Mouse (Mus musculus) hematopoietic stem cell, adult 5-6 weeks (primary cell): ENCODE measurements around the gene Hyou1. TPM values are rescaled to one million over a fixed set of nuclear protein-coding genes. Genes with fewer than 3 reads are reported as not detected.
A peak's percentile ranks its signal among the peaks of the same experiment; 100 is the strongest.
"Not testable (repeated sequence)": the region's sequence is repeated elsewhere in the genome, so short reads cannot be mapped to it uniquely, and the experiment has no call there.

Experiments used
- ATAC-seq, 2 experiments: fragments of 125-278 bp in 1 of 2; replicated peaks in 1 of 2; 2 replicates each; pipeline ENCODE4 v1.8.0; 2016 to 2017; ENCODE audit warnings: inconsistent platforms in 2 of 2, mild to moderate bottlenecking in 2 of 2, moderate number of reproducible peaks in 2 of 2, low read depth in 1 of 2, moderate TSS enrichment in 1 of 2; ENCODE audit not compliant: low FRiP score in 2 of 2, poor library complexity in 2 of 2, severe bottlenecking in 2 of 2, insufficient read depth in 1 of 2, low TSS enrichment in 1 of 2
- total RNA-seq: library from RNA; stranded (forward); fragments of 172-1452, 232-1000 nt; gene quantifications from 2 replicates; pipeline ENCODE4 v1.2.3, GENCODE M21; 2017

Hyou1 gene
- total RNA-seq, 1 experiment from 2014 or later: 56.5 TPM

DNA sequence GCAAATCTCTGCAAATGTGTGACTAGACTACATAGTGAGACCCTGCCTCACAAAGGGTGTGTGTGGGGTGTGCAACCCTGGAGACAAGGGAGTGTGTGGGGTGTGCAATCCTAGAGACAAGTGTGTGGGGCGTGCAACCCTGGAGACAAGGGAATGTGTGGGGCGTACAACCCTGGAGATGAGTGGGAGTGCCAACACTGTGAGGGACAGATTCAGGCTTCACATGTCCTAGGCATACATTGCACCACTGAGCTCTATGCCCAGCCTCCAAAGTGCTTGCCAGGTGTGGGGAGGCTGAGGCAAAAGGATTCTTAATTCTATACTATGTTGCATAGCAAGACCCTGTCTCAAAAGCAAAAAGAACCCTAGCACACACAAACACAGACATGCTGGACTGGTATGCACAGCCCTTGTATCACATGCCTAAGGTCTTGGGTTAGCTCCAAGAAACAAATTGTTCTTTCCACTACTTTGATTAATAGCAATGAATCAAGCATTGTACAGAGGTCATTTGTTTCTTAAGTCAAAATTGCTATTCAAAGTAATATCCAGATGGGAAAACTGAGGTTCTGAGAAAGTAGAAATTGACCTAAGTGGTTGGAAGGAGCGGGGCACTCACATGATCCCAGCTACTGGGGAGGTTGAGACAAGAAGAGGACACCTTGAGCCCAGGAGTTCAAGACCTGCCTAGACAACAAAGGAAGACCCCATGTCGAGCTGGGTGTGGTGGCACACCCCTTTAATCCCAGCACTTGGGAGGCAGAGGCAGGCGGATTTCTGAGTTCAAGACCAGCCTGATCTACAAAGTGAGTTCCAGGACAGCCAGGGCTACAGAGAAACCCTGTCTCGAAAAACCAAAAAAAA is 33.5 kb upstream of the Hyou1 start:
- ATAC-seq: no peak

DNA sequence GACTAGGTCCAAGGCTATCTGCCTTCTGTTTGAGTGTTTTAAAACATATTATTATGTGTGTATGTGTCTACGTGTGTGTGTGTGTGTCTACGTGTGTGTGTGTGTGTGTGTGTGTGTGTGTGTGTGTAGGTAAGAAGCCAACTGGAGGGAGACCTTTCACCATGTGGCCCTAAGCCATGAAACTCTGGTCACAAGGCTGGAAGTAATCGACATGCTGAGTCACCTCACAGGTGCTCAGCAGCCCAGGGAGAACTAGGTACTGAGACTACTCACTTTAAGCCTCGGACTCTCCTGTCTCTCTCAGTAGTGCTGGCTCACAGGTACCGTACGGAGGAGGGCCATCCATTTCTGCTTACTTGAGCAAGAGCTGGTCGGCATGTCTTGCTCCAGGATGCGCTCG is 32.1 kb upstream of the Hyou1 start:
- ATAC-seq: no peak

DNA sequence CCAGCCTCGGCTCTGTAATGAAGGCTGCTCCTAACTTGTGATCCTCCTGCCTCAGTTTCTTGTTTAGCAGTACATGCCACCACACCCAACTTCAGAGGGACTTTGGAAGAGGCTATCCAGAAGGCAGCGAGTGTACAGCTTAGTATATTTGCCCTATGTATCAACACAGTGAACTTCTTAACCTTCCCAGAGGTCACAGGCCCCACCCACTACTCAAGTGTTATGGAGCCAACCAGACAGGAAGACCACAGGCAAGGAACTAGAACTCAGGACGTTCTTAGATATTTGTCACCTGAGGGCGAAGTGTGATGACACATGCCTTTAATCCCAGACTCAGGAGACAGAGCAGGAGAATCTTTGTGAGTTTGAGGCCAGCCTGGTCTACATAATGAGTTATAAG is 31.7 kb upstream of the Hyou1 start:
- no peak for ATAC-seq

DNA sequence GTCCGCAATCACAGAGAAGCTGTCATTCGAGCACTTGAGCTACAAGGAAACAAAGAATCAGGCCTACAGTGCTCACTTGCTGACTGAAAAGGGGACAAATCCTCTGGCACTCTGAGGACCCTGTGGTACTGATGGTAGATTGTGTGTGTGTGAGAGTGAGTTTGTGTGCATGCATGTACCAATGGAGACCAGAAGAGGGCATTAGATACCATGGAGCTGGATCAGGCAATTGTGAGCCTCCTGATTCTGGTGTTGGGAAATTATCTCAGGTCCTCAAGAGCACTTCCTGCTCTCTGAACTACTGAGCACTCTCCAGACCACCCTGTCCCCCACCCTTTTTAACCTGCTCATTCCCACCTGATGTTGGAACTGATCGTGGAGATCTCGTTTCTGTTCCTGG is 30.7 kb upstream of the Hyou1 start:
- ATAC-seq: no peak

DNA sequence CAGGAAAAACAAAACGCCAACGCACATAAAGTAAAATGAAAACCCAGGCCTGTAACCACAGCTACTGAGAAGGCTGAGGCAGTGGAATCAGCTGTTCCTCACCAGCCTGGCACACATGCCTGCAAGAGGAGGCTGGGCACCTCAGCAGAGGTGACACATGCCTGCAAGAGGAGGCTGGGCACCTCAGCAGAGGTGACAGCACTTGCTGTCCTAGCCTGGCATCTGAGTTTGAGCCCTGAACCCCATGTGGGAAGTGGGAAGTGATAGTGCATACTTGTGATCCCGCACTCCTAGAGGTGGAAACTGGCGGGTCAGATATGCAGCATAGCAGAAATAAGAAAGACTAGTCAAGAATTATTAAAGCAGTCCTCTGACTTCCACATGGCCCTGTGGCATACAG is 27.9 kb upstream of the Hyou1 start:
- no peak for ATAC-seq

DNA sequence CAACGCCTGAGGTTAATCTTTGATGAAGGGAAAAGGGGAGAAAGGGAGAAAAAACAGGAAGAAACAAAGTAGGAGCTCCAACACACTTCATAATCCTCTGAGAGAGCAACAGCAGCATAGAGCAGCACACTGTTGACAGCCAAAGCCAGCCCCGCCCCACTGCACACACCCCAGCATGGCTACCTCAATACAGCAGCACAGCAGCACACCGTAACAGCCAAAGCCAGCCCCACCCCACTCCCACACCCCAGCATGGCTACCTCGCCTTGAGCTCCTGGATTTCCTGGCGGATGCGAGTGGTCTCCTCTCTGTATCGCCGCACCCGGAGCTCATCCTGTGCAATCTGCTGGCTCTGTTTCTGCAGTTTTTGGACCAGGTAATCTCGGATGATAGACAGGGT is 27.0 kb upstream of the Hyou1 start:
- no peak for ATAC-seq

DNA sequence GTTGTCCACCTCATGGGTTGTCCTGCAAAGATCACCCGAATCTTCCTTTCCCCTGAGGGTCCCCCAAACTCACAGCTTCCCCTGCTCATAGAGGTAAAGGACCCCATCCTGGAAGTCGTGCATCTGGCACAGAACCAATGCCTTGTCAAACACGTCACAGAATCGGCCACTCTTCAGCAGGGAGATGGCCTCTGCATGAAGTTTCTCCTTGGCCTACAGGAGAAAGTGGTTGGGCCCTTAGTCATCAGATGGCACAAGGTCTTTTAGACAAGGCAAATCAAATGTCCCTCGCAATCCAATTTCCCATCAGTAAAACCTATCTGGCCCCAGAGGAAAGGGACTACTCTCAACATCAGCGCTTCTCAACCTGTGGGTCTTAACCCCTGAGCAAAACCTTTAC is 26.1 kb upstream of the Hyou1 start:
- no peak for ATAC-seq

DNA sequence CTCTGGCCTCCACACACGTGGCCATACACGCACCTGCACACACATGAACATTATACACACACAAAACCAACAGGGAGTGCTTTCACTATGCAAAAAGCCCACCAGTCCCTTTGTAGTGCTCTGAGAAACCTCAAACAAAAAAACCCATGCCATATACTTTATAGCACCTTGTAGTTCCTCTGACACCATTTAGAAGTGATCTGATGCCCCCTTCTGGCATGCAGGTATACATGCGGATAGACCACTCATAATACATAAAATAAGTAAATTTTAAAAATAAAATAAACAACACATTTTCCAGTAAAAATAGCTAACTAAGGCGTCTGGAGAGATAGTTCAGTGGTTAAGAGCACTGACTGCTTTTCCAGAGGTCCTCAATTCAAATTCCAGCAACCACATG is 22.1 kb upstream of the Hyou1 start:
- peak; percentile 29 to 42; a peak in 2 of 4 replicates for ATAC-seq

DNA sequence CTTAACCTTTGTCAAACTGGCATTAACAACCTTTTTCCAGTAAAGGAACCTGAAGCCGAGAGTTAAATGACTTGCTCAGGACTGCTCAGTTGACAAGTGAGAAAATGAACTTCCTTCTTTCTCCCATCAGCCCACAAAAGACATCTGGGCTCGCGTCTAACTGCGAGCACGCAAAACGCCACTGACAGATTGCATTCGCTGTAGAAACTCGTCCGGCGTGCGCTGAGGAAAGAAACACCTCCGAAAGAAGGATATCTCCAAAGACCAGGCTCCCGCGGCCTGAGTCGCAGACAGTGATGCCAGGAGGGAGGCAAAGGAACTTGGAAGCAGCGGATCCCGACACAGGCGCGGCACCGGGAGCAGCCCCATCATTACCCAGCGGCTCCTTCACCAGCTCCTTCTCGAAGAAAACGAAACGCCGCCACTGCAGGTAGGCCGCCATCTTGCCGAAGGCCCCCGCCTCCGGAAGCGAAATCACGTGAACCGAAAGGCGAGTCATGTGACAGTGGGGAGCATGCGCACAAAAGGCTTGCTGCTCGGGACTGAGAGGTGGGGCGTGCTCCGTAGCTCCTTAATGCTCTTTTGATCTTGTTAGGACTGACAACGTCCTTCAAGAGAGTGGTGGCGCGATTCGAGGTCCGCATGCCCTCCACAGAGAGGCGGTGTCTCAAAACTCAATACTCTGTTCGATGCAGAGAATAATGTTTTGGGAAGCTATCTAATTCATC is 17.9 kb upstream of the Hyou1 start, which contains the start of gene Vps11:
Gene Vps11 (minus strand): TSS at position 481 of the 728 bp plus-strand sequence.
- ATAC-seq: peak; percentile 88 to 98

DNA sequence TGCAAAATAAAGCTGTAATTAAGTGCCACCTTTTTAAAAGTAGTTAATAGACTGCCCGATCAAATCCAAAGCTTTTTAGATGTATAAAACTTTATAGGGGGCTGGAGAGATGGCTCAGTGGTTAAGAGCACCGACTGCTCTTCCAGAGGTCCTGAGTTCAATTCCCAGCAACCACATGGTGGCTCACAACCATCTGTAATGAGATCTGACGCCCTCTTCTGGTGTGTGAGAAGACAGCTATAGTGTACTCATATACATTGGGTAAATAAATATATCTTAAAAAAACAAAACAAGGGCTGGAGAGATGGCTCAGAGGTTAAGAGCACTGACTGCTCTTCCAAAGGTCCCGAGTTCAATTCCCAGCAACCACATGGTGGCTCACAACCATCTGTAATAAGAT is 17.4 kb upstream of the Hyou1 start:
- ATAC-seq: not testable (repeated sequence)

DNA sequence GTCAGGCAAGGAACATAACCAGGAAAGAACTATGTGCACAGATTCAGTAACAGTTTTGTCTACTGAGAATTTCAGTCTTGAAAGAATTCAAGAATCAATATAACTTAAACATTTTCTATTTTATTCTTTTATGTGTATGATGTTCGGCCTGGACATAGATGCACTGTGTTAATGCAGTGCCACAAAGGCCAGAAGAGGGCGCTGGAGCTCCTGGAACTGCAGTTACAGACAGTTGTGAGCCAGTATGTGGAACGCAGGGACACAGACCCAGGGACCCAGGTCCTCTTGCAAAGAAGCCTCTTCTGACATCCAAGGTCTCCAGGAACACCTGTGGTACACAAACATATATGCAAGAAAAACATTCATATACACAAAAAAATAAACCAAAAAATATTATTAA is 14.8 kb upstream of the Hyou1 start:
- ATAC-seq: no peak

DNA sequence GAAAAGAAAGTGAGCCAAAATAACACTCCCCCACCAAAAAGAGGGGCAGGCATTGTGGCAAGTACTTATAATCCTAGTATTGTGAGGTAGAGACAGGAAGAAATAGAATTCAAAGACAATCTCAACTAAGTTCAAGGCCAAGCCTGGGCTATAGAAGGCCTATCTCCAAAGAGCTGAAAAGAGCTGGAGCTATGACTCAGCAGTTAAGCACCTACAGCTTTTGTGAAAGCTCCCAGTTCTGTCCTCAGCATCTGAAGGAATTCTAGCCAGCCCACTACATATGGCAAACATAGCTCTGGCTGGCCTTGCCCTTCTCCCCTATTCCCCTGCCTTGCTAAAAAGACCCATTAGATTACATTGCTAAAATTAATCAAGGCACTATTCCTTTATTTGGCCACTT is 5.9 kb upstream of the Hyou1 start:
- no peak for ATAC-seq

DNA sequence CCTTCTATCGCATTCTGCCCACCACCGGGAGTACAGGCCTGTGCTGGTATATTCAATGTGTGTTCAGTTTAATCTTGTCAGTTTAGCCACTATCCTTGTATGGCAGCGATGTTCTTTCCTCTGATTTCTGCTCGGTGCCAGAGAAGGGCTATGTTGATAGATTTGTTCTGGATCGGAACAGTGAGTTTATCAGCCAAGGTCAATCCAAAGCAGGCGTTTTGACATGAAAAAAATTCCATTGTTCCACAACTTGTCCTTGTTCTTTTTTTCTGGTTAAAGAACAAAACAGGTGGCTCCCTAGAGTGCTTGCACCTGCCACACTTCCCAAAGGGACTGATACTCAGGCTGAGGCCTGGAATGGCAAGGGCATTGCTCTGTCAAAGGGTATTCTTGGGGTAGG is 3.1 kb upstream of the Hyou1 start:
- ATAC-seq: no peak

DNA sequence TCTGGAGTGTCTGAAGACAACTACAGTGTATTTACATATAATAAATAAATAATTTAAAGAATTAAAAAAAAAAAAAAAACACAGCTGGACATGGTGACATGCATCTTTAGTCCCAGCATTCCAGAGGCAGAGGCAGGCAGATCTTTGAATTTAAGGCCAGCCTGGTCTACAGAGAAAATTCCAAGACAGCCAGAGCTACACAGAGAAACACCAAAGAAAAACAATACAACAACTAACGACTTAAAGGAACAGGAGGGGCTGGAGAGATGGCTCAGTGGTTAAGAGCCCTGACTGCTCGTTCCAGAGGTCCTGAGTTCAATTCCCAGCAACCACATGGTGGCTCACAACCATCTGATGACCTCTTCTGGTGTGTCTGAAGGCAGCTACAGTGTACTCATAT is 2.0 kb upstream of the Hyou1 start:
- not testable (repeated sequence) for ATAC-seq

DNA sequence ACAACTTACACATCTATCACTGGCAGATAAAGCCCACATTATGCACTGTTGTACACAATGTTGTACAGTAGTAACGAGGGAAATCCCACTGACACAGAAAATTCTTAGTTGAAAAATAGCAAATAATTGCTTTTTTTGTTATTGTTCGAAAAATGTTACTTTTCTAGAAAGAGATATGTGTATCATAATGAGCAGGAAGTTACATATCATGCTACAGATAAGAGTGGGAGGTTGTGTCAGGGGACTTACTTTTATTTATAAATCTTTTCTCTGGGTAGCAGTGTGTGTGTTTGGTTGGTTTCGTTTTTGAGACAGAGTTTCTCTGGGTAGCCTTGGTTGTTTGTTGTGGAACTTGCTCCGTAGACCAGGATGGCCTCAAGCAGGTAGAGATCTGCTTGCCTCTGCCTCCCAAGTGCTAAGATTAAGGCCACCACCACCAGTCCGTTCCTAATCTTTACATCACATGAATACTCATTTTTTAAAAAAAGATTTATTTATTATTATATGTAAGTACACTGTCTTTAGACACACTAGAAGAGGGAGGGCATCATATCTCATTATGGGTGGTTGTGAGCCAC is 1.0 kb upstream of the Hyou1 start:
- ATAC-seq: no peak

DNA sequence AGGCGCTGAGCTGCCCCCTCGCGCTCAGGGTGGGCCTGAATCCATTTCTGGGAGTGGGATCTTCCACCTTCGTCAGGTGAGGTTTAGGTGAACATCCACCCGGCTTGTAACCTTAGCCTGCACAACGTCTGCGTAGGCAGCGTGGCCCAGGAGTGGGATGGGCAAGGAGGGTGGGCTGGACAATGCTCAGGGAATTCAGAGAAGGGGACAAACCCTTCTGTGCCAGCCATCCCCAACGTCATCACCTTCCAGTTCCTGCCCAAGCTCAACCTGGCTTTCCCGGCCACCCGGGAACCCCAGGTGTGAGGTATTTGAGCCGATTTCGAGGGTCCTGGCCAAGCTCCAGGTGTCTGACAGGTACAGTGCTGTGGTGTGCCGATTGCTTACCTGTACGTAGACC is 572 bp downstream of the Hyou1 start:
- no peak for ATAC-seq

DNA sequence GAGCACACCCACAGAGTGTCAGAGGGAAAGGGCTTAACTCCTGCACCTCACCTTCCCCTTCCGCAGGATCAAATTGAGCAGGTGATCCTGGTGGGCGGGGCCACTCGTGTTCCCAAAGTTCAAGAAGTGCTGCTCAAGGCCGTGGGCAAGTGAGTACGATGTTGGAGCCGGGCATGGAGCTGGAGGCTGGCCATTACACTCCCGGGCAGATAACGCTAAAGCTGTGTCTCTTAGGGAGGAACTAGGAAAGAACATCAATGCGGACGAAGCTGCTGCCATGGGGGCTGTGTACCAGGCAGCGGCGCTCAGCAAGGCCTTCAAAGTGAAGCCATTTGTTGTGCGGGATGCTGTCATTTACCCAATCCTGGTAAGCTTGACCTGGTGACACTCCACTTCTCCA is 5.3 kb downstream of the Hyou1 start:
- ATAC-seq: no peak

DNA sequence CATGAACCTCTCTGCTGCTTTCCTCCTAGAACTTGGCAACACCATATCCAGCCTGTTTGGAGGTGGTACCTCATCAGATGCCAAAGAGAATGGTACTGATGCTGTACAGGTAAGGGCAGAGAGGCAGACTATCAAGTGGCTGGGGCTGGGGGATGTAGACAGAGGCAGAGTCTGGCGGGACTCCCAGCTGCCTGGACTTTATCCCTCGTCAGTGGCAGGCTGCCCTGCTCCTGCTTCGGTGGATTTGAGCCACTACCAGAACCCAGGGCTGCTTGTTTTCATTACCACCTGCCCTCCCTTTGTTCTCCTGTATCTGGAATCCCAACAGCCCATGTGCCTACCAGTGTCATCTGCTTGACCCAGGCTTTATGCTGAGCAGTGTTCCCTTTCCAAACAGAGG is 7.9 kb downstream of the Hyou1 start:
- ATAC-seq: no peak
